Mouse (Mus musculus) liver, adult 2 months (tissue): ENCODE data around the gene Dph6. TPM values are rescaled to one million over a fixed set of nuclear protein-coding genes. Genes with fewer than 3 reads are reported as not detected.

Experiments used
- DNase-seq: peaks from one replicate; pipeline ENCODE4 v3.0.0-alpha.2; 2011; ENCODE audit warnings: low read depth, low spot score; ENCODE audit errors: extremely low read depth
- H3K27ac ChIP-seq: fragments of 200-500 bp; replicated peaks from 2 replicates; pipeline ENCODE4 v1.5.1; 2012; ENCODE audit warnings: low read depth, mild to moderate bottlenecking, control low read depth, inconsistent platforms, low read length; ENCODE audit not compliant: insufficient read depth
- H3K27me3 ChIP-seq: fragments of 200-500 bp; 2 replicates; pipeline ENCODE4 v1.6.1; 2012; ENCODE audit warnings: mild to moderate bottlenecking, moderate library complexity, low read length, inconsistent platforms; ENCODE audit not compliant: control insufficient read depth, insufficient read depth
- H3K36me3 ChIP-seq: fragments of 200-500 bp; 2 replicates; pipeline ENCODE4 v1.6.1; 2012; ENCODE audit warnings: low read length, inconsistent platforms; ENCODE audit not compliant: control insufficient read depth, insufficient read depth
- H3K4me1 ChIP-seq: fragments of 200-500 bp; 2 replicates; pipeline ENCODE4 v1.6.1; 2011; ENCODE audit warnings: low read length; ENCODE audit not compliant: control insufficient read depth, insufficient read depth
- H3K4me3 ChIP-seq: fragments of 200-500 bp; 2 replicates; pipeline ENCODE4 v1.5.1; 2011; ENCODE audit warnings: low read depth, mild to moderate bottlenecking, control low read depth, low read length, moderate library complexity; ENCODE audit not compliant: insufficient read depth
- H3K79me2 ChIP-seq: fragments of 200-500 bp; 2 replicates; pipeline ENCODE4 v1.6.1; 2012; ENCODE audit warnings: inconsistent platforms, mild to moderate bottlenecking, low read length, moderate library complexity; ENCODE audit not compliant: control insufficient read depth, insufficient read depth
- H3K9ac ChIP-seq: fragments of 200-500 bp; 2 replicates; pipeline ENCODE4 v1.6.1; 2012; ENCODE audit warnings: low read depth, mild to moderate bottlenecking, control low read depth, inconsistent platforms, low read length
- CTCF ChIP-seq: fragments of 200-500 bp; IDR thresholded peaks from 2 replicates; pipeline ENCODE4 v1.5.1; 2011; ENCODE audit warnings: low read depth, low read length, control low read depth
- POLR2A ChIP-seq: fragments of 200-500 bp; IDR thresholded peaks from 2 replicates; pipeline ENCODE4 v1.6.1; 2011; ENCODE audit warnings: low read length, control low read depth; ENCODE audit not compliant: insufficient read depth; ENCODE audit errors: extremely low read depth
- WGBS: fragments of 180-500 bp; shearing (Covaris S2); methylation state at CpG from one replicate; pipeline ENCODE4 v1.1.7; 2018; 5-methylcytosine and 5-hydroxymethylcytosine counted together
- polyA plus RNA-seq: library from polyadenylated mRNA; depleted of rRNA; stranded (reverse); fragments of >200 nt; gene quantifications from 2 replicates; pipeline ENCODE4 v1.2.3, GENCODE M21; 2012
- total RNA-seq: library from RNA; depleted of rRNA; stranded (reverse); fragments of >200 nt; gene quantifications from 2 replicates; pipeline ENCODE4 v1.2.3, GENCODE M21; 2014

The Dph6 gene
- total and polyA plus RNA-seq, 2 experiments = 3.3 to 4.8 TPM

DNA sequence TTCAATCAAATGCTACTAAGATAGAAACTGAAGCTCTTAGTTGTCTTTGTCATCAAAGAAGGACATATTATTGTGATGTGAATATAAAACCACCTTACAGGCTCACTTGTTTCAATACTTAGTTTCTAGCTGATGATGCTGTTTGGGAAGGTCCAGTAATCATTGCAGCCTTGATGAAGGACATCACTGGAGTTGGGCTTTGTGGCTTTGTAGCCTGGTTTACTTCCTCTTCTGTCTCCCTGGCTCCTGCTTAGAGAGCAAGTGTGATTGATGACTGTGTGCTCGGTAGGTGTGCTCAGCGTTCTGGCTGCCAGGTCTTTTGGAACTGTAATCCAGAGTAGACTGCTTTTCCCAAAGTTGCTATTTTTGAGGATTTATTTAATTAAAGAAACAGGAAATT lies 55.0 kb downstream of the Dph6 start:
- no peak for DNase-seq
- Histone ChIP-seq H3K9ac (no peak overlapping the region), H3K27me3 (no peaks in the 10 kb centered on the region), H3K4me3 (no peak overlapping the region), H3K36me3 (no peaks in the 10 kb centered on the region), H3K27ac (no peak overlapping the region), H3K4me1 (no peaks in the 10 kb centered on the region), H3K79me2 (no peaks in the 10 kb centered on the region)
- WGBS = 81% methylated on average over 2 of the region's 2 CpGs
- TF ChIP-seq CTCF (no peak), POLR2A (no peak)

DNA sequence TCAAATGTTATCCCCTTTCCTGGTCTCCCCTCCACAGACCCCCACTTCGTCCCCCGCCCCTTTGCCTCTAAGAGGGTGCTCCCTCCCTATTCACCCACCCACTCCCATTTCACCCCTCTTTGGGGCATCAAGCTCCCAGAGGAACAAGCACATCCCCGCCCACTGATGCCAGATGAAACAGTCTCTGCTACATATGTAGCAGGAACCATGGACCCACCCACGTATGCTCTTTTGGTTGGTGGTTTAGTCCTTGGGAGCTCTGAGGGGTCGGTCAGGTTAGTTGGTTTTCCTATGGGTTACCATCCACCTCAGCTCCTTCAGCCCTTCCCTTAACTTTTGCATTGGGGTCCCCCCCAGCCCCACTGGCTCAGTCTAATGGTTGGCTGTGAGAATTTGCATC lies 61.4 kb downstream of the Dph6 start:
- Histone ChIP-seq H3K27me3 (no peaks in the 10 kb centered on the region), H3K79me2 (no peaks in the 10 kb centered on the region), H3K4me3 (no peak overlapping the region), H3K4me1 (no peaks in the 10 kb centered on the region), H3K9ac (no peak overlapping the region), H3K27ac (no peak overlapping the region), H3K36me3 (no peaks in the 10 kb centered on the region)
- WGBS = 93% methylated on average over 5 of the region's 5 CpGs
- TF ChIP-seq CTCF = no peak
- no peak for TF ChIP-seq POLR2A
- no peak for DNase-seq

DNA sequence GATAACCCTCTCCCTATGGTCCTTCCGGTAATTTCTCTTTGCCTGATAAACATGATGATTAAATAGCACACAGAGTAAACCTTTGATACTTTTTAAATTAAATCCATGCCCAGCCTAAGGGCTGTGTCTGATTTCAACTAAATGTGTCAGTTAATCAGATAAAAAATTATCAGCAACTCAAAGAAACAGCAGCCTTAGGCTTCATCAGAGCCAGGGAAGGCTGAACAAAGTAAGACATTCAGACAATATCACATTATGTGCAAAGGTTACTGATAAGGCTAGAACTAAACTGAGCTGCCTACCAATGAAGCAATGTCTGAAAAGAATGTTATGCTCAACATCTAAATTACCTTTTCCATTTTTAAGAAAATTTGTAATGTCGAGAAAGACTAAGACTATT lies 74.0 kb downstream of the Dph6 start:
- WGBS = 89% methylated on average over 2 of the region's 2 CpGs
- no peak overlapping the region for H3K4me3 ChIP-seq
- no peak overlapping the region for H3K27ac ChIP-seq
- H3K36me3 ChIP-seq = no peaks in the 10 kb centered on the region
- no peaks in the 10 kb centered on the region for H3K4me1 ChIP-seq
- no peak overlapping the region for H3K9ac ChIP-seq
- TF ChIP-seq CTCF (no peak), POLR2A (no peak)
- no peak for DNase-seq
- H3K79me2 ChIP-seq = no peaks in the 10 kb centered on the region
- H3K27me3 ChIP-seq = no peaks in the 10 kb centered on the region

GRCm38 (mm10) chr2:114543000-114543622 lies 111.7 kb downstream of the Dph6 start:
- Histone ChIP-seq H3K9ac (no peak overlapping the region), H3K36me3 (no peaks in the 10 kb centered on the region), H3K79me2 (no peaks in the 10 kb centered on the region), H3K4me1 (no peaks in the 10 kb centered on the region), H3K27ac (no peak overlapping the region), H3K4me3 (no peak overlapping the region), H3K27me3 (no peaks in the 10 kb centered on the region)
- DNase-seq = no peak
- TF ChIP-seq CTCF (no peak), POLR2A (no peak)
- WGBS = 98% methylated on average over 2 of the region's 2 CpGs

GRCm38 (mm10) chr2:114542325-114542724 lies 112.4 kb downstream of the Dph6 start:
- TF ChIP-seq CTCF (no peak), POLR2A (no peak)
- H3K4me3 ChIP-seq = no peak overlapping the region
- H3K27ac ChIP-seq = no peak overlapping the region
- no peaks in the 10 kb centered on the region for H3K4me1 ChIP-seq
- H3K79me2 ChIP-seq = no peaks in the 10 kb centered on the region
- H3K27me3 ChIP-seq = no peaks in the 10 kb centered on the region
- DNase-seq = no peak
- no peaks in the 10 kb centered on the region for H3K36me3 ChIP-seq
- H3K9ac ChIP-seq = no peak overlapping the region
- WGBS = 95% methylated on average over 2 of the region's 2 CpGs

GRCm38 (mm10) chr2:114540416-114540815 lies 114.3 kb downstream of the Dph6 start:
- TF ChIP-seq CTCF = no peak
- TF ChIP-seq POLR2A = no peak
- Histone ChIP-seq H3K79me2 (no peaks in the 10 kb centered on the region), H3K4me1 (no peaks in the 10 kb centered on the region), H3K36me3 (no peaks in the 10 kb centered on the region), H3K9ac (no peak overlapping the region), H3K27me3 (no peaks in the 10 kb centered on the region), H3K4me3 (no peak overlapping the region), H3K27ac (no peak overlapping the region)
- no peak for DNase-seq
- WGBS = 94% methylated on average over 6 of the region's 6 CpGs
